Mouse (Mus musculus): ENCODE measurements at regions not wholly inside any gene's neighbourhood (a gene's known extent, or its start where the extent isn't known, plus 50 kb on each side); places are given as distances from the start of the nearest gene placed in this dataset.

- TF ChIP-seq CTCF (IDR thresholded peaks at IDR 0.05; ENCODE audit: borderline replicate concordance, extremely low read depth, insufficient read depth, insufficient read length): no peak
- no peak for TF ChIP-seq POLR2A (IDR thresholded peaks at IDR 0.05; ENCODE audit: borderline replicate concordance, extremely low read depth, insufficient read depth, insufficient read length, poor library complexity, severe bottlenecking)
Measured at GRCm38 (mm10) chr8:126819261-126819660, 126.4 kb downstream of the Tomm20 start.
